Mouse (Mus musculus) limb, embryonic 11.5 days (tissue): ENCODE measurements around the gene Taar8c. TPM values are rescaled to one million over a fixed set of nuclear protein-coding genes. Genes with fewer than 3 reads are reported as not detected.
"Not testable (repeated sequence)": the region's sequence is repeated elsewhere in the genome, so short reads cannot be mapped to it uniquely, and the experiment has no call there.

Source experiments
- ATAC-seq: fragments of 200-750 bp; cut with Nextera tagmentation; 2 replicates; pipeline ENCODE4 v1.8.0; 2017; ENCODE audit warnings: low read depth; ENCODE audit not compliant: insufficient number of reproducible peaks, low FRiP score, low TSS enrichment
- DNase-seq: peaks from one replicate; pipeline ENCODE4 v3.0.0-alpha.2; 2015; ENCODE audit warnings: low spot score
- H3K27ac ChIP-seq: fragments of 300-500 bp; sonication (generic); replicated peaks from 2 replicates; pipeline ENCODE4 v1.5.1; 2014; ENCODE audit warnings: low read depth, mild to moderate bottlenecking, low read length
- H3K27me3 ChIP-seq: fragments of 300-500 bp; sonication (generic); 2 replicates; pipeline ENCODE4 v1.6.1; 2014; ENCODE audit warnings: mild to moderate bottlenecking, low read length, mixed read lengths; ENCODE audit not compliant: control insufficient read depth, insufficient read depth
- H3K36me3 ChIP-seq: fragments of 300-500 bp; sonication (generic); 2 replicates; pipeline ENCODE4 v1.6.1; 2014; ENCODE audit warnings: mild to moderate bottlenecking, low read length, moderate library complexity, mixed read lengths; ENCODE audit not compliant: control insufficient read depth, insufficient read depth
- H3K4me1 ChIP-seq: fragments of 300-500 bp; sonication (generic); 2 replicates; pipeline ENCODE4 v1.6.1; 2014; ENCODE audit warnings: low read length, mixed read lengths; ENCODE audit not compliant: control insufficient read depth, insufficient read depth
- H3K4me2 ChIP-seq: fragments of 300-500 bp; sonication (generic); 2 replicates; pipeline ENCODE4 v1.6.1; 2014; ENCODE audit warnings: low read depth, mild to moderate bottlenecking, moderate library complexity; ENCODE audit not compliant: severe bottlenecking
- H3K4me3 ChIP-seq: fragments of 300-500 bp; sonication (generic); 2 replicates; pipeline ENCODE4 v1.5.1; 2014; ENCODE audit warnings: low read depth, low read length
- H3K9ac ChIP-seq: fragments of 300-500 bp; sonication (generic); 2 replicates; pipeline ENCODE4 v1.6.1; 2014; ENCODE audit warnings: mild to moderate bottlenecking, low read length
- H3K9me3 ChIP-seq: fragments of 300-500 bp; sonication (generic); 2 replicates; pipeline ENCODE4 v1.6.1; 2016; ENCODE audit warnings: low read length; ENCODE audit not compliant: control insufficient read depth
- WGBS: fragments of 180-500 bp; shearing (Covaris S2); extraction: QIAGEN DNeasy Blood & Tissue Kit; methylation state at CpG from one replicate; pipeline ENCODE4 v1.1.7; 2014; 5-methylcytosine and 5-hydroxymethylcytosine counted together
- polyA plus RNA-seq: library from polyadenylated mRNA; unstranded; fragments of >200 nt; fragmentation: Nextera tagmentation; extraction: Ambion mirVana; gene quantifications from 2 replicates; pipeline ENCODE4 v1.2.1, GENCODE M21; 2014

The Taar8c gene
- polyA plus RNA-seq, 1 experiment from 2014 or later, result not detected

DNA sequence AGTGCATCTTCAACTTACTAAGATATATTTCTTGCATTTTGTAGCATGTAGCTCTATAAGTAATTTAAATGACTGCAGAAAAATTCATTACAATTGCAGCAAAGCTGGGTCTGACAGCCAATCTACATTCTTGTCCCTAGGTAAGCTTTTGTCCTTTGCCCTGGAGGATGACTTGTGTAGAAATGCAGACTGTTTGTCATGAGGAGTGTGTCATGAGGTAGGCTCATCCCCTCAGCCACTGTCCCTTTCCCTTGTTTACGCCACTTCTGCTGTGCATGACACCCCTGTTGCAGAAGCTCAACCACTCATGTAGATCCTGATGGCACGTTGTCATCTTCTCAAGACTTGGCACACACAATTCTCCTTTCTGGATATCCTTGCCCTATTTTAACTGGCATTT lies 14.5 kb downstream of the Taar8c start:
- Histone ChIP-seq H3K4me2 (no peak overlapping the region), H3K4me3 (no peak overlapping the region), H3K27me3 (no peaks in the 10 kb centered on the region), H3K9ac (no peak overlapping the region), H3K4me1 (no peaks in the 10 kb centered on the region), H3K27ac (no peak overlapping the region), H3K9me3 (no peaks in the 10 kb centered on the region), H3K36me3 (no peaks in the 10 kb centered on the region)
- WGBS, result 91% methylated on average over 2 of the region's 2 CpGs
- DNase-seq, result no peak
- ATAC-seq, result no peak

DNA sequence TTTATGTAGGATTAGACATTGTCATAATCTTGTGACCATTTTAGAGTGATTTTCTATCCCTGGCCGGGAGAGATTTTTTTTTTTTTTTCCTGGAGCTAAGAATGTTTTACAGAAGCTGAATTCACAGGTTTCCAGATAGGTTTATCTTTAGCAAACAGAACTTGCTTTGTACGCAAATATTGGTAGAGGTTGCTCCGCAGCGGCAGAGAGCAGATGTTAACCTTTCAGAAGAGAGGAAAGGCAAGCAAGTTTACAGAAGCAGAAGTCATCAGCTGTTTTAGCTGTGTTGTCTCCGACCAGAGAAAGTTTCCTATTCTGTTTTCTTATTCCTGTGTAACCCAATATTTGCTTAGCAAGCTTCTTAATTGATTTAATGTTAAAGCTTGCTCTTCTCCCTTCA lies 15.2 kb downstream of the Taar8c start:
- no peak for ATAC-seq
- 92% methylated on average over 5 of the region's 5 CpGs for WGBS

DNA sequence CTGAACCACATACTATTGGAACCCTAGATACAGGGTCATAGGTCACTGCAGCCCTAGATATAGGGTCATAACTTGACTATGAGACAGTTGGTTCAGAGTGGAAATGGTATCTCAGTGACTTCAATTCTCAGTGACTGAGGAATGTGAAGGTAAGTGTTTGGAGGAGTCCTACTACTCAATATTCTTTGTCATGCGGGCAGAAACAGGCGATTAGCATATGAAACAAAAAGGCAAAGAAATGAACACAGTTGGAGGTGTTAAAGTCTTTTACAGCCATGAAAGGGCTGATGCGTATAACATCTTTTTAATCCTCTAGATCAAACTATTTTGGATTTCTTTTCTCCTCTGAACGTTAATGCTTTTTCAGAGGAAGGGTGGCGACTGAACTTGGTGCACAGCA lies 15.8 kb downstream of the Taar8c start:
- no peak overlapping the region for H3K4me3 ChIP-seq
- ATAC-seq (no peak), DNase-seq (no peak)
- 82% methylated on average over 5 of the region's 5 CpGs for WGBS
- no peak overlapping the region for H3K4me2 ChIP-seq
- H3K4me1 ChIP-seq, result no peaks in the 10 kb centered on the region
- H3K9me3 ChIP-seq, result no peaks in the 10 kb centered on the region
- H3K9ac ChIP-seq, result no peak overlapping the region
- H3K27ac ChIP-seq, result no peak overlapping the region
- no peaks in the 10 kb centered on the region for H3K27me3 ChIP-seq
- H3K36me3 ChIP-seq, result no peaks in the 10 kb centered on the region

More for the DNA sequence above, 15.2 kb downstream of the Taar8c start:
- Histone ChIP-seq H3K9me3 (no peaks in the 10 kb centered on the region), H3K9ac (no peak overlapping the region), H3K4me2 (no peak overlapping the region), H3K27ac (no peak overlapping the region), H3K27me3 (no peaks in the 10 kb centered on the region), H3K4me3 (no peak overlapping the region), H3K36me3 (no peaks in the 10 kb centered on the region), H3K4me1 (no peaks in the 10 kb centered on the region)
- no peak for DNase-seq

DNA sequence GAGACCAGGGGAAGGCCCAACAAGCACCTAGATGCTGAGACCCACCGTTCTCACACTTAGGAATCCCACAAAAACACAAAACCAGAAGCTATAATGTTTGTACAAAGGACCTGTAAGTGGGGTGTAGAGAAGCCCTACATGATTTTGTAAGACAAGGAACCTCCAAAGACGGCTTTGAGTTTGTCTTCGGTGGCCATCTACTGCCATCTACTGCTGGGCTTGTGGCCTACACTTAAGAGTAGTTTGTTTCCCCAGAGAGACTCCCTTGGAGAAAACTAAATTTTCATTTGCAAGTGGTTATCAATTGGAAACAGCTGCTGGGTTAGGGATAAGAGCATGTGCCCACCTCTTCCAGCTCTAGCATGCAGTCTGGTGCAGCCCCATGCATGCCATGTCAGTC lies 21.5 kb downstream of the Taar8c start:
- Histone ChIP-seq H3K36me3 (no peaks in the 10 kb centered on the region), H3K27me3 (no peaks in the 10 kb centered on the region), H3K27ac (no peak overlapping the region), H3K9ac (no peak overlapping the region), H3K9me3 (no peaks in the 10 kb centered on the region), H3K4me2 (no peak overlapping the region), H3K4me3 (no peak overlapping the region), H3K4me1 (no peaks in the 10 kb centered on the region)
- DNase-seq (peak; percentile 44), ATAC-seq (no peak)
- 39% methylated on average over 3 of the region's 3 CpGs for WGBS

DNA sequence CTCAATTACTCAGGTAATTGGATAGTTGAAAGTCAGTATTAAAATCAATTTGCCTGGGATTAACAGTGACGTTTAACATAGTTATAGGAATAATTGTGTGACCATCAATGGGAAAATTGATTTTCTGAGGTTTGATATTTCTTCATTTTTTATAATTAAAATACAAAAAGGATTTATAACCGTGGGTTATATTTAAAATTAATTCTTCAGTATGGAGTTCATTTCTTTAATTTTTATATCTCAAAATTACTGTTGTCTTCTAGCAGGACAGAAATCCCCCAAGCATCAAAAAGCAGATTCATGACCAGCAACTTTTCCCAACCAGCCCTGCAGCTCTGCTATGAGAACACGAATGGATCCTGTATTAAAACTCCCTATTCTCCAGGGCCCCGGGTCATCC lies 25.5 kb downstream of the Taar8c start, which contains the start of gene Taar8a:
Taar8a (plus strand) TSS at position 301 of the 400 bp plus-strand sequence.
- H3K27ac ChIP-seq, DNase-seq, H3K9me3 ChIP-seq, H3K27me3 ChIP-seq, H3K9ac ChIP-seq, ATAC-seq, H3K36me3 ChIP-seq, H3K4me3 ChIP-seq, H3K4me1 ChIP-seq, H3K4me2 ChIP-seq: not testable (repeated sequence)
- WGBS, result 79% methylated on average over 2 of the region's 4 CpGs

DNA sequence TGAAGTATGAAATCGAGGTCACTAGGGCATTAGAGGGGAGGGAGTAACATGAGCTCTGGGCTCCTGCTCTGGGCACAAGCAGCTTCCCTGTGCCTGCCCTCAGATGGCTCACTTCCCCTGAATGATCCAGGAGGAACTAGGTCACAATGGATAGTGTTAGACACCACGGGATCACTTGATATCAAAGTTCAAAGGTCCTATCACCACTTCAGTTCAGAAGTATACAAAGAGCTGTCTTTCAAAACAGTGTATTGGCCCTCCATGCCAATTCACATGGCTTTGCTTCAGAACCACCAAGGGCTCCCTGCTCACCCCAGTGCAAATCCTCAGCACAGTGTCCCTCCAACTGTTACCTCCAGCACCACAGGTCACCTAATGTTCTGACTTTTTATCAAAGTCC lies 27.0 kb downstream of the Taar8c start:
- not testable (repeated sequence) for H3K36me3 ChIP-seq, H3K27me3 ChIP-seq
- 60% methylated on average over 2 of the region's 2 CpGs for WGBS

DNA sequence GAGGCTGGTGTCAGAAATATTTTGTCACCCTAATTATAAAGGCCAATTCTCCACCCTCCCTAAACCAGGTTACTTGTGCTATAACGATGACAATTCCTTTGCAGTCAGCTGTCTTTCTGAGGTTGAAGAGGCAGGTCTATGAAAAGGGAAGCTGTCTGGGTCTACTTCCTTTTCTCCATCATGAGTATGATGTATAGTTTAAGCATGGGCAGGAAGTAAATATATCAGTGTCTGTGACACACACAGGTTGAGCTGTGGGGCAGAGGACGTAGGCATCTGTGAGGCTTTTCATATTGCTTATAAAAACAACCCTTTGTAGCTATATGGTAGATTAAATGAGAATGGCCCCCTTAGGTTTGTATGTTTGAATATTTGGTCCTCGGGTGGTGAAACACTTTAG lies 42.7 kb downstream of the Taar8c start:
- Histone ChIP-seq H3K4me1 (no peaks in the 10 kb centered on the region), H3K4me3 (no peak overlapping the region), H3K9me3 (no peaks in the 10 kb centered on the region), H3K4me2 (no peak overlapping the region), H3K27ac (no peak overlapping the region), H3K36me3 (no peaks in the 10 kb centered on the region), H3K9ac (no peak overlapping the region), H3K27me3 (no peaks in the 10 kb centered on the region)
- DNase-seq (no peak), ATAC-seq (no peak)
- 83% methylated on average over 3 of the region's 3 CpGs for WGBS

More for the DNA sequence above, 27.0 kb downstream of the Taar8c start:
- not testable (repeated sequence) for H3K9me3 ChIP-seq, H3K4me3 ChIP-seq, H3K9ac ChIP-seq, H3K27ac ChIP-seq, ATAC-seq, DNase-seq, H3K4me1 ChIP-seq, H3K4me2 ChIP-seq

DNA sequence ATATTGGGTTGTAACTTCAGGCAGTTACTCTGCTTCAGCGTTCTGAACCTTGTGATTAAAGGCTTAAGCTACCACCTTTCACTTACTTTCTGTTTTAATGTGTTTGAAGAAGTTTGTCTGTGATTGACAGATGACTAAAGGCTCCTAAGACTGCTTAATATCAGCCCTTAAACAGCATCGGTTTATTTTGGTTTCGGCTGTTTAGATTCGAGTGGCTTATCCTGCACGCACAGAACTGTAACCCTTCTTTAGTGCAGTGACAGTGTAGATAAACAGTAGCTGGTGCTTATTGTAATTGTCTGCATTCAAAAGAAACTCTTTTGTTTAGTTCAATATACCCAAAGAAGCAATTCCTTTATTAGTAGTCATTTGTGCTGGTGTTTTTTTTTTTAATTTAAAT lies 49.7 kb downstream of the Taar8c start:
- Histone ChIP-seq H3K4me3 (no peak overlapping the region), H3K9ac (no peak overlapping the region), H3K27me3 (no peaks in the 10 kb centered on the region), H3K9me3 (no peaks in the 10 kb centered on the region), H3K36me3 (no peaks in the 10 kb centered on the region), H3K27ac (no peak overlapping the region), H3K4me1 (no peaks in the 10 kb centered on the region), H3K4me2 (no peak overlapping the region)
- 73% methylated on average over 5 of the region's 5 CpGs for WGBS
- DNase-seq (no peak), ATAC-seq (no peak)
